Mouse (Mus musculus): ENCODE measurements around the gene Olfr314. TPM values are rescaled to one million over a fixed set of nuclear protein-coding genes. Genes with fewer than 3 reads are reported as not detected.
"Not testable (repeated sequence)": the region's sequence is repeated elsewhere in the genome, so short reads cannot be mapped to it uniquely, and the experiment has no call there.

The Olfr314 gene
- polyA plus RNA-seq, 1 experiment from 2014 or later: not detected

- WGBS: 81% methylated on average over 7 of the region's 7 CpGs
- peaks cover 8% of the 10 kb centered on the region for H3K4me1 ChIP-seq (replicated peaks)
- H3K9me3 ChIP-seq: no peaks in the 10 kb centered on the region
These were observed 14.1 kb downstream of the Olfr314 start for GRCm38 (mm10) chr11:58796850-58797249.

GRCm38 (mm10) chr11:58799747-58800146, 17.0 kb downstream of the Olfr314 start:
- no peaks in the 10 kb centered on the region for H3K36me3 ChIP-seq
- ATAC-seq: no peak
- H3K27me3 ChIP-seq: no peaks in the 10 kb centered on the region
- H3K27ac ChIP-seq: no peak overlapping the region
- H3K4me2 ChIP-seq (replicated peaks): no peak overlapping the region
- H3K9me3 ChIP-seq: no peaks in the 10 kb centered on the region
- H3K9ac ChIP-seq (replicated peaks): no peak overlapping the region
- no peak overlapping the region for H3K4me3 ChIP-seq (replicated peaks)
- WGBS: 86% methylated on average over 5 of the region's 5 CpGs
- peaks cover 14% of the 10 kb centered on the region for H3K4me1 ChIP-seq (replicated peaks)

More at GRCm38 (mm10) chr11:58796850-58797249, 14.1 kb downstream of the Olfr314 start:
- Histone ChIP-seq H3K36me3 (no peaks in the 10 kb centered on the region), H3K27me3 (no peaks in the 10 kb centered on the region), H3K27ac (no peak overlapping the region), H3K4me3 (replicated peaks) (no peak overlapping the region), H3K9ac (replicated peaks) (no peak overlapping the region), H3K4me2 (replicated peaks) (no peak overlapping the region)
- no peak for ATAC-seq

GRCm38 (mm10) chr11:58801558-58802228, 18.9 kb downstream of the Olfr314 start, which contains the start of gene Fam183b:
Fam183b (minus strand) TSS chr11:58801960.
- Histone ChIP-seq H3K4me2 (replicated peaks) (peak within 1 kb of the TSS; percentile 41), H3K36me3 (no peaks in the 10 kb centered on the region), H3K4me1 (replicated peaks) (peaks cover 14% of the 10 kb centered on the region), H3K27me3 (no peaks in the 10 kb centered on the region), H3K9ac (replicated peaks) (0 out of 2 replicates have a peak within 1 kb of the TSS, but pooled peaks have one; percentile 4), H3K27ac (no peak within 1 kb of the TSS), H3K9me3 (no peaks in the 10 kb centered on the region), H3K4me3 (replicated peaks) (no peak within 1 kb of the TSS)
- WGBS: 30% methylated on average over 14 of the region's 14 CpGs
- ATAC-seq: peak; percentile 82

- no peak for ATAC-seq
- 82% methylated on average over 4 of the region's 4 CpGs for WGBS
- H3K27ac ChIP-seq: no peak overlapping the region
- H3K36me3 ChIP-seq: no peaks in the 10 kb centered on the region
- H3K4me3 ChIP-seq (replicated peaks): no peak overlapping the region
- no peak overlapping the region for H3K4me2 ChIP-seq (replicated peaks)
- H3K4me1 ChIP-seq (replicated peaks): peaks cover 14% of the 10 kb centered on the region
- no peaks in the 10 kb centered on the region for H3K27me3 ChIP-seq
- no peaks in the 10 kb centered on the region for H3K9me3 ChIP-seq
- no peak overlapping the region for H3K9ac ChIP-seq (replicated peaks)
These were observed 21.1 kb downstream of the Olfr314 start for GRCm38 (mm10) chr11:58803871-58804270.

- no peak overlapping the region for H3K9ac ChIP-seq (replicated peaks)
- H3K4me1 ChIP-seq (replicated peaks): peaks cover 14% of the 10 kb centered on the region
- H3K9me3 ChIP-seq: no peaks in the 10 kb centered on the region
- H3K36me3 ChIP-seq: no peaks in the 10 kb centered on the region
- WGBS: 85% methylated on average over 2 of the region's 2 CpGs
- no peak for ATAC-seq
- H3K27me3 ChIP-seq: no peaks in the 10 kb centered on the region
- H3K4me3 ChIP-seq (replicated peaks): no peak overlapping the region
- no peak overlapping the region for H3K27ac ChIP-seq
- H3K4me2 ChIP-seq (replicated peaks): no peak overlapping the region
These were observed 21.6 kb downstream of the Olfr314 start for GRCm38 (mm10) chr11:58804393-58804792.

GRCm38 (mm10) chr11:58812001-58812400, 29.2 kb downstream of the Olfr314 start:
- Histone ChIP-seq H3K36me3 (no peaks in the 10 kb centered on the region), H3K9me3 (no peaks in the 10 kb centered on the region), H3K4me3 (replicated peaks) (no peak overlapping the region), H3K27ac (no peak overlapping the region), H3K9ac (replicated peaks) (no peak overlapping the region), H3K4me2 (replicated peaks) (no peak overlapping the region), H3K4me1 (replicated peaks) (no peaks in the 10 kb centered on the region), H3K27me3 (no peaks in the 10 kb centered on the region)
- ATAC-seq: no peak
- WGBS: 8% methylated on average over 1 of the region's 1 CpGs

- H3K9me3 ChIP-seq; H3K36me3 ChIP-seq; H3K27ac ChIP-seq; H3K4me3 ChIP-seq (replicated peaks); H3K4me2 ChIP-seq (replicated peaks); H3K9ac ChIP-seq (replicated peaks); ATAC-seq; H3K27me3 ChIP-seq; H3K4me1 ChIP-seq (replicated peaks): not testable (repeated sequence)
- 63% methylated on average over 1 of the region's 1 CpGs for WGBS
These were observed 31.9 kb downstream of the Olfr314 start, which contains the start of gene Olfr313 for GRCm38 (mm10) chr11:58814700-58815099. Olfr313 (plus strand) TSS chr11:58815000.

GRCm38 (mm10) chr11:58815676-58816075, 32.9 kb downstream of the Olfr314 start:
- 97% methylated on average over 1 of the region's 1 CpGs for WGBS
- no peak for ATAC-seq
- H3K27ac ChIP-seq: no peak overlapping the region
- H3K4me2 ChIP-seq (replicated peaks): no peak overlapping the region
- no peaks in the 10 kb centered on the region for H3K36me3 ChIP-seq
- no peak overlapping the region for H3K4me3 ChIP-seq (replicated peaks)
- H3K9me3 ChIP-seq: no peaks in the 10 kb centered on the region
- no peaks in the 10 kb centered on the region for H3K27me3 ChIP-seq
- no peak overlapping the region for H3K9ac ChIP-seq (replicated peaks)
- no peaks in the 10 kb centered on the region for H3K4me1 ChIP-seq (replicated peaks)

- H3K9ac ChIP-seq (replicated peaks); H3K4me3 ChIP-seq (replicated peaks); H3K27me3 ChIP-seq; H3K9me3 ChIP-seq; H3K27ac ChIP-seq; H3K4me1 ChIP-seq (replicated peaks); ATAC-seq; H3K4me2 ChIP-seq (replicated peaks); H3K36me3 ChIP-seq: not testable (repeated sequence)
These were observed 46.2 kb downstream of the Olfr314 start, which contains the start of gene Olfr312 for GRCm38 (mm10) chr11:58828937-58829336. Olfr312 (plus strand) TSS chr11:58829237.

- WGBS: 81% methylated on average over 3 of the region's 3 CpGs
- Histone ChIP-seq H3K4me1 (replicated peaks) (no peaks in the 10 kb centered on the region), H3K9me3 (no peaks in the 10 kb centered on the region), H3K36me3 (no peaks in the 10 kb centered on the region), H3K4me2 (replicated peaks) (no peak overlapping the region), H3K27ac (no peak overlapping the region), H3K27me3 (no peaks in the 10 kb centered on the region), H3K9ac (replicated peaks) (no peak overlapping the region), H3K4me3 (replicated peaks) (no peak overlapping the region)
- ATAC-seq: no peak
These were observed 47.0 kb downstream of the Olfr314 start for GRCm38 (mm10) chr11:58829764-58830163.

- H3K27me3 ChIP-seq; H3K9me3 ChIP-seq; H3K36me3 ChIP-seq; H3K27ac ChIP-seq; H3K4me1 ChIP-seq (replicated peaks); ATAC-seq; H3K9ac ChIP-seq (replicated peaks); H3K4me3 ChIP-seq (replicated peaks); H3K4me2 ChIP-seq (replicated peaks): not testable (repeated sequence)
- WGBS: 90% methylated on average over 3 of the region's 3 CpGs
These were observed 49.8 kb downstream of the Olfr314 start for GRCm38 (mm10) chr11:58832541-58832940.
